Mouse (Mus musculus): Measurements from ENCODE around the gene Nucks1. TPM values are rescaled to one million over a fixed set of nuclear protein-coding genes. Genes with fewer than 3 reads are reported as not detected.

The Nucks1 gene
- total RNA-seq, 1 experiment from 2014 or later = 124 TPM

DNA sequence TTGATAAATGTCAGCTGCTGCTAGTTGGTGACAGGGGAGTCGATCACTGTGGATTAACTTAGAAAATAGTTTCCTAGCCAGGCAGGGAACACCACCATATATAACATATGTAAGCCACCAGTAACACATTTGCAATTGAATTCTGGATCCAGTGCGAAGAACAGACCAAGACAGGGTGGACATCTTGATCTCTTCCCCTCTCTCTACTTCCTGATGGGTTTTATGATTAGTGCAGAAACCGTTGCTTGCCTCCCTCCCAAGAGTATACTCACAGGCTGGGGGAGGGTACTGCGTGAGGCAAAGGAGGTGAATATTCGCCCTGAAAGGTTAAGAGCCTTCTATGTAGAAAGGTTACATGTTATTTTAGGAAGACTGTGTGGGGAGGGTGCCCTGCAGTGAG is 55.5 kb downstream of the Nucks1 start:
- DNase-seq = no peak

DNA sequence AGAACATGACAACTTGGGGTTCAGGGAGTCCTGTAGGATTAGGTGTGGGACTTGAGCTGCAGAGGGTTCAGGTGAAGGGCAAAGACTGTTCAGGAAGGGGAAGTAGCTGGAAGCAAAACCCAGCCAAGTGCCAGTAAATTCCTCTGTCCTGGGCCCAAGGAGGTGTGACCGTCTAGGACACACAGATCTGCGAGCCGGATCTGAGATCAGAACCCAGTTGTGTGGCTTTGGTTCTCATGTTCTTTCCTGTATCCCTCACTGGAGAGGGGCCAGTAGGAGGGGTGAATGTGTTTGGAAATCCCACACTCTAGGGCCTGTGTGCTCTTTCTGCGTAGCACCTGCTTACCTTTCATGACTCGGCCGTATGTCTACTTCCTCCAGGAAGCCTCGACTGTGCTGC is 57.0 kb downstream of the Nucks1 start:
- DNase-seq = no peak

DNA sequence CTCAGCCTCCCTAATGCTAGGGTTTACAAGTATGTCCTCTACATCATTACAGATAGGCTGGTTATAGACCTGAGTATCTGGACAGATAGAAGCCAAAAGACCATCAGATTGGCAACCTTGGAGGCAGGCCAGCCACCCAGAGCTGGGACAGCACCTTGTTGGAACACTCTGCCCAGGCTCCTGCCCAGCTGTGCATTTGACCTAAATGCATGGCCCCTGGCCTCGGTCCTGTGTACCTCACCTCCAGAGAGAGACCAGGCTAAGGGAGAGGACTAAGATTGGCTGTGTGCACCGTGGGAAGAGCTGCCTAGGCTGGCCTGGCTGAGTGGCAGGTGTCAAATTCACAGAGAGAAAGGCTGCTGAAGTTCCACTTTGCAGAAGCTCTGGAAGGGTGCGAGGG is 58.2 kb downstream of the Nucks1 start:
- DNase-seq = no peak

- no peak for DNase-seq
Measured at GRCm38 (mm10) chr1:131968983-131969382, 58.6 kb downstream of the Nucks1 start.

- no peak for DNase-seq
Measured at GRCm38 (mm10) chr1:131969825-131970224, 59.5 kb downstream of the Nucks1 start.

DNA sequence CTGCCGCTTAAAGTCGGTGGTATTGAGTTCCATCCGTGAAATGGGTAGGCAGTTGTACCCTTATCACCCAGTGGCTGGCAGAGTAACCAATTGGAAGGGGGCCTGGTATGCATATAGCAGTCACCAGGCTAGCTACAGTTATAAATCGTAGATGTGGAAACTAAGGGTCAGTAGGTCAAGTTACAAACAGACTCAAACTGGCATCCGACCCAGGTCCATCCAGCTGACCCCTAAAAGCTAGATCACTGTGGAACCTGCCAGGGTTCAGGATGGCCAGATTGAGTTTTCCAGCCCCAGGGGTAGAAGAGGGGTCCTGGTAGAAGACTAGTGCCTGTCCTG is 60.0 kb downstream of the Nucks1 start:
- DNase-seq = no peak

DNA sequence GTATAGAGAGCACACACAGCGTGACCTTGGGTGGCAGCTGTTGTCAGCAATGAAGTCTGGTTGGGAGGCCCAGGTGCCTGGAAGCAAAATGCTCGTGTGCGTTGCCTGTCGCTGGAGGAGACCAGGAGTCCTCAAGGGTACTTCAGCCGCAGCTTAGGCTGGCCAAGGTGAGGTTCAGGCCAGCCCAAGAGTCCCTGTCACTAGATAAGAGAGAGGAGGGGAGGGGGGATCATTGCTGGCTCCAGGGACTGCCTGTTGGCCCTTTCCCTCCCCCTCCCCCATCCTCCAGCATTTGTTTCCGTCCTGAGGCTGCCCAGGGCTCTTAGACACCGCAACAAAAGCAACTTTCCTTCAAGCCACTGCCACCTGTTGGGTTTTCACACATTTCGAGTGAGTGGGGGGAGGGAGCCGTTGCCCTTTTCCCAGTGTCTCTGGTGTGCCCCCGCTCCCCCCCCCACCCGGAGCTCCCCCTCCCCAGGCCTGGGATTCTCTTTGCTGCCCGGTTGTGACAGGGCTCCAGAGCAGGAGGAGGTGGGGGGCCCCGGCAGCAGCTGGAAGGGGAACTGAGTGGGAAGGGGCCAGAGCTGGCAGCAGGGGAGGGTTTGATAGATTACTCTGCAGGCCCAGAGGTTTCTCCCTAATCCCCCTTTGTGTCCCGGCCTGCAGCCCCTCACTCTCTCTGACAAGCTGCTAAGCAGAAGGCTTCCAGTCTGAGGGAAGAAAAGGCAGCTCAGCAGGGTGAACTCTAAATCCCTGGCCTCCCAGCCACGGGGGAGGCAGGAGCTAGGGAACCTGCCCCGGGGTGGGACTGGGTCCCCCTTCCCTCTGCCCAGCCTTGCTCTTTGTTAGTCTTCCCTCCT is 60.6 kb downstream of the Nucks1 start:
- no peak for DNase-seq

- DNase-seq = no peak
Measured at GRCm38 (mm10) chr1:131971771-131972497, 61.6 kb downstream of the Nucks1 start.

GRCm38 (mm10) chr1:131972498-131973334 is 62.4 kb downstream of the Nucks1 start:
- no peak for DNase-seq

- DNase-seq = no peak
Measured at GRCm38 (mm10) chr1:131973991-131974390, 63.7 kb downstream of the Nucks1 start.

GRCm38 (mm10) chr1:131976886-131977285 is 66.6 kb downstream of the Nucks1 start:
- no peak for DNase-seq

DNA sequence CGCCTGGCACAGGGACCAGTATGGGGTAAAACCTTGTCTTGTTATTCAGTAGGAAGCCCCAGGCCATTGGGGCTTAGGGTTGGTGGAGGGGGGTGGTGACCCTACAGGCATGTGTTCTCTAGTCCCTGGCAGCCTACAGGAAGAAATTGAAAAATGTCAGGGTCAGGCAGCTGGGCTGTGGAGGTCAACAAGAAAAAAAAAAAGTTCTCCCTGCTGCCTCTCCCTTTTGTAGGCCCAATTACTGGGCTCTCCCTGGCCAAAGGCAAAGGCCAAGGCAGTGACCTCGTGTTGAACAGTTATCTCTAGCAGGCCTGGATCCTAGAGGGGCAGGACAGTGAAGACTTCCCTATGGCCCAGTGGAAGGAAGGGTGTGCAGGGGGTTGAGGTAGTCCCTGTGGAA is 70.1 kb downstream of the Nucks1 start:
- DNase-seq = peak; percentile 66

- peak; percentile 87 for DNase-seq
Measured at GRCm38 (mm10) chr1:131981378-131982013, 71.2 kb downstream of the Nucks1 start.

GRCm38 (mm10) chr1:131982907-131983306 is 72.6 kb downstream of the Nucks1 start:
- DNase-seq = peak; percentile 85

DNA sequence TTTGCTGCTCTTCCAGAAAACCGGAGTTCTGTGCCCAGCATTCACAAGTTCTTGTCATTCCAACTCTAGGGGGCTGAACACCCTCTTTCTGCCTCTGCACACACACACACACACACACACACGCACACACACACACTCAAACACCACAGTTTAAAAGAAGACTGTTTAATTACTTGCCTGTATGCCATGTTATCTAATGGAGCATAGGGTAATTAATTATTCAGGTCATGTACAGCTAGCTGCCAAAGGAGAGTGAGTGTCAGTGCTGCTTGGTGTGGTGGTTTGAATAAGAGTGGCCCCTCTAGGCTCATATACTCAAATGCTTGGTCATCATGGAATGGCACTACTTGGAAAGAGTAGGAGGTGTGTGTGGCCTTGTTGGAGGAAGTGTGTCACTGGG is 73.5 kb downstream of the Nucks1 start:
- no peak for DNase-seq

Other genes starting within 250 kb of the Nucks1 start
- gene Rab7b, start 221.8 kb upstream of the Nucks1 start, total RNA-seq (2021) = 2.7 and 3.5 TPM in 2 replicates
- gene Slc26a9, start 166.5 kb upstream of the Nucks1 start, total RNA-seq (2021) = 0.07 and 0.08 TPM in 2 replicates
- gene Pm20d1, start 113.2 kb upstream of the Nucks1 start, total RNA-seq (2021) = 15.1 and 22.9 TPM in 2 replicates
- 35.2 and 52.6 TPM in 2 replicates for gene Slc41a1, start 83.0 kb upstream of the Nucks1 start, total RNA-seq (2021)
- 14.7 and 19.1 TPM in 2 replicates for gene Rab29, start 43.3 kb upstream of the Nucks1 start, total RNA-seq (2021)
- gene Slc45a3, start 52.4 kb downstream of the Nucks1 start, total RNA-seq (2021) = 15.5 and 18.3 TPM in 2 replicates
- 116 and 135 TPM in 2 replicates for gene Elk4, start 97.1 kb downstream of the Nucks1 start, total RNA-seq (2021)
- gene Mfsd4a, start 157.5 kb downstream of the Nucks1 start, total RNA-seq (2021) = 7.3 and 7.9 TPM in 2 replicates
- gene Cdk18, start 229.2 kb downstream of the Nucks1 start, total RNA-seq (2021) = 16.7 and 17.9 TPM in 2 replicates